Mouse (Mus musculus): Measurements from ENCODE around the gene Vmn1r45.
"Not testable (repeated sequence)": the region's sequence is repeated elsewhere in the genome, so short reads cannot be mapped to it uniquely, and the experiment has no call there.

Gene Vmn1r45

GRCm38 (mm10) chr6:89940498-89940897 lies at the start of gene Vmn1r45:
Vmn1r45 (minus strand) TSS chr6:89940598.
- DNase-seq (ENCODE audit: low spot score in 2 of 2) = not testable (repeated sequence)

- no peak for DNase-seq (ENCODE audit: low spot score in 2 of 2)
Measured at GRCm38 (mm10) chr6:89985989-89986388, 45.6 kb upstream of the Vmn1r45 start.

- DNase-seq (ENCODE audit: low spot score in 2 of 2) = no peak
Measured at GRCm38 (mm10) chr6:89969013-89969412, 28.6 kb upstream of the Vmn1r45 start, which contains the start of gene Vmn1r46. Vmn1r46 (plus strand) TSS chr6:89969313.

DNA sequence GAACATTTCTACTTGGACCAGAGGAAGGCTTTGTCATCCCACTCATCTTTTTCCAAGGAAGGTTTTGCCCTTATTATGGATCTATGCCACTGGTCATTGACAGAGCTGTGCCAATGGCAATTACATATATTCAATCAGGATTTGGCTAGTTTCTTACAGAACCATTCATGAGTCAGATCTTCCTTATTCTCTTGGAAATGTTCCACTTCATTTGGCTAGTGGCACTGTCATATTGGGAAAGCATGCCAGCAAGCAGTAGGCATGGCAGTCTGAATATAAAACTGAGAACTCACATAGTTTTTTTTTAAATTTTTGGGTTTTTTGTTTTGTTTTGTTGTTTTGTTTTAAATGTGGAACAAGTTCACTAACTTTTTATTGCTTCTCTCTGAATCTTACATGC lies 25.9 kb upstream of the Vmn1r45 start:
- no peak for DNase-seq (ENCODE audit: low spot score in 2 of 2)

GRCm38 (mm10) chr6:89953556-89953955 lies 13.2 kb upstream of the Vmn1r45 start:
- DNase-seq (ENCODE audit: low spot score in 2 of 2) = no peak

GRCm38 (mm10) chr6:89940926-89941325 lies 528 bp upstream of the Vmn1r45 start:
- DNase-seq (ENCODE audit: low spot score in 2 of 2) = no peak

DNA sequence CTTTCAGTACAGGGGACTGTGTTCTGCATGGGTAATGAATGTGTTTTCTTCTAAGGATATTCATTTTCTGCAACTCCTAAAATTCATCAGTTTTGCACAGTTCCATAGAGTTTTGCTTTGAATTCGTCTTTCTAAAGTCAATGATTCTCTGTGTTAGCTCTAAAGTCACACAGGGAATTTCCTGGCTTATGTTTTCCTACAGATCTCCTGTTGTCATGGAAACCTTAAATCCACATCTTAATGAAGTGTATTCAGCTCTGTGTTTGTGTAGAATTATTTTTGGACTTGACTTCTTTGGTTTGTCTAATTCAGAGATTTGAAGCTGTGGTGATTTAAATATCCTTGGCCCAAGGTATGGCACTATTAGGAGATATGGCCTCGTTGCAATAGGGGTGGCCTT lies 56.6 kb downstream of the Vmn1r45 start:
- DNase-seq (ENCODE audit: low spot score in 2 of 2) = no peak

GRCm38 (mm10) chr6:89883360-89883759 lies 57.0 kb downstream of the Vmn1r45 start, which contains the start of gene Vmn1r44:
Vmn1r44 (plus strand) TSS chr6:89883660.
- DNase-seq (ENCODE audit: low spot score in 2 of 2) = no peak

Measured in urinary bladder, adult 18-20 months (tissue).